Mouse (Mus musculus) CH12.LX (cell line): ENCODE measurements at regions not wholly inside any gene's neighbourhood (a gene's known extent, or its start where the extent isn't known, plus 50 kb on each side); places are given as distances from the start of the nearest gene placed in this dataset.

Experiments used
- DNase-seq: peaks from one replicate; pipeline ENCODE4 v3.0.0-alpha.2; 2013; ENCODE audit errors: extremely low read depth
- H3K27ac ChIP-seq: 2 replicates; pipeline ENCODE4 v1.5.1; 2012; ENCODE audit warnings: low read depth, mild to moderate bottlenecking, control low read depth, moderate library complexity; ENCODE audit not compliant: insufficient read depth
- H3K27me3 ChIP-seq: replicated peaks from 2 replicates; pipeline ENCODE3; 2012; ENCODE audit warnings: inconsistent platforms
- H3K36me3 ChIP-seq, 2 experiments: replicated peaks in 1 of 2; 2 replicates each; pipeline versions ENCODE3 to v1.6.1; 2012; ENCODE audit warnings: inconsistent platforms in 1 of 2, low read length in 1 of 2, mild to moderate bottlenecking in 1 of 2, mixed read lengths in 1 of 2, moderate library complexity in 1 of 2; ENCODE audit not compliant: control insufficient read depth in 1 of 2, insufficient read depth in 1 of 2
- H3K4me1 ChIP-seq, 2 experiments: 2 replicates each; pipeline ENCODE4 v1.6.1; 2012; ENCODE audit warnings: inconsistent platforms in 1 of 2, moderate library complexity in 1 of 2; ENCODE audit not compliant: insufficient read depth in 2 of 2, control insufficient read depth in 1 of 2
- H3K4me2 ChIP-seq: 2 replicates; pipeline ENCODE4 v1.6.1; 2012; ENCODE audit warnings: low read depth, mild to moderate bottlenecking, control low read depth; ENCODE audit not compliant: poor library complexity, insufficient read depth, severe bottlenecking
- H3K4me3 ChIP-seq, 3 experiments: fragments of 150-350 bp in 1 of 3; sonication (generic) in 1 of 3; replicated peaks in 1 of 3; 2 replicates each; pipeline versions ENCODE3 to v1.5.1; 2011 to 2012; ENCODE audit warnings: low read depth in 2 of 3, low read length in 2 of 3, mild to moderate bottlenecking in 2 of 3, moderate library complexity in 2 of 3, control low read depth in 1 of 3, improper control_type of control experiment in 1 of 3, inconsistent platforms in 1 of 3, mixed read lengths in 1 of 3; ENCODE audit not compliant: poor library complexity in 1 of 3
- H3K79me2 ChIP-seq: replicated peaks from 2 replicates; pipeline ENCODE4 v1.6.1; 2012; ENCODE audit warnings: mild to moderate bottlenecking, moderate library complexity; ENCODE audit not compliant: control insufficient read depth, poor library complexity, insufficient read depth, severe bottlenecking; ENCODE audit errors: extremely low read depth
- H3K9ac ChIP-seq: 2 replicates; pipeline ENCODE4 v1.6.1; 2012; ENCODE audit warnings: low read depth, mild to moderate bottlenecking, control low read depth, moderate library complexity; ENCODE audit not compliant: insufficient read depth
- H3K9me3 ChIP-seq: replicated peaks from 2 replicates; pipeline ENCODE3; 2012; ENCODE audit warnings: low read length, inconsistent platforms, mixed read lengths
- BHLHE40 ChIP-seq: IDR thresholded peaks from 2 replicates; pipeline ENCODE4 v1.6.1; 2011; ENCODE audit warnings: mild to moderate bottlenecking, low read depth, low read length, improper control_type of control experiment
- CHD1 ChIP-seq: IDR thresholded peaks from 2 replicates; pipeline ENCODE4 v1.6.1; 2012; ENCODE audit warnings: low read depth, low read length, improper control_type of control experiment, inconsistent platforms
- CTCF ChIP-seq, 2 experiments: IDR thresholded peaks in 1 of 2; conservative IDR thresholded peaks in 1 of 2; 2 replicates each; pipeline ENCODE4 v1.5.1; 2011 to 2012; ENCODE audit warnings: low read depth in 2 of 2, low read length in 2 of 2, improper control_type of control experiment in 1 of 2, inconsistent platforms in 1 of 2, mild to moderate bottlenecking in 1 of 2, moderate library complexity in 1 of 2
- EP300 ChIP-seq: IDR thresholded peaks from 2 replicates; pipeline ENCODE4 v1.6.1; 2011; ENCODE audit warnings: low read length, improper control_type of control experiment
- ETS1 ChIP-seq: conservative IDR thresholded peaks from 2 replicates; pipeline ENCODE4 v1.6.1; 2012; ENCODE audit warnings: low read depth, mild to moderate bottlenecking, inconsistent platforms, low read length, improper control_type of control experiment, moderate library complexity
- MAX ChIP-seq: IDR thresholded peaks from 2 replicates; pipeline ENCODE4 v1.6.1; 2011; ENCODE audit warnings: low read length, improper control_type of control experiment
- MAZ ChIP-seq: IDR thresholded peaks from 2 replicates; pipeline ENCODE4 v1.6.1; 2012; ENCODE audit warnings: low read depth, mild to moderate bottlenecking, inconsistent platforms, low read length, improper control_type of control experiment, moderate library complexity
- MXI1 ChIP-seq: IDR thresholded peaks from 2 replicates; pipeline ENCODE4 v1.6.1; 2011; ENCODE audit warnings: mild to moderate bottlenecking, low read depth, low read length, improper control_type of control experiment
- MYC ChIP-seq: IDR thresholded peaks from 2 replicates; pipeline ENCODE4 v1.6.1; 2011; ENCODE audit warnings: low read depth, mild to moderate bottlenecking, improper control_type of control experiment, low read length
- NELFE ChIP-seq: IDR thresholded peaks from 2 replicates; pipeline ENCODE4 v1.6.1; 2011; ENCODE audit warnings: low read depth, low read length, improper control_type of control experiment
- POLR2A ChIP-seq: IDR thresholded peaks from 2 replicates; pipeline ENCODE4 v1.6.1; 2011; ENCODE audit warnings: low read depth, mild to moderate bottlenecking, improper control_type of control experiment, low read length
- RAD21 ChIP-seq: IDR thresholded peaks from 2 replicates; pipeline ENCODE4 v1.6.1; 2011; ENCODE audit warnings: low read depth, mild to moderate bottlenecking, low read length, improper control_type of control experiment, moderate library complexity
- RCOR1 ChIP-seq: conservative IDR thresholded peaks from 2 replicates; pipeline ENCODE4 v1.6.1; 2012; ENCODE audit warnings: low read depth, mild to moderate bottlenecking, inconsistent platforms, low read length, improper control_type of control experiment
- TBP ChIP-seq: conservative IDR thresholded peaks from 2 replicates; pipeline ENCODE4 v1.6.1; 2011; ENCODE audit warnings: low read depth, low read length, improper control_type of control experiment
- TCF12 ChIP-seq: IDR thresholded peaks from 2 replicates; pipeline ENCODE4 v1.6.1; 2014; ENCODE audit warnings: low read depth, mild to moderate bottlenecking, inconsistent platforms, low read length, improper control_type of control experiment
- ZMIZ1 ChIP-seq: IDR thresholded peaks from 2 replicates; pipeline ENCODE4 v1.6.1; 2012; ENCODE audit warnings: low read depth, mild to moderate bottlenecking, inconsistent platforms, low read length, improper control_type of control experiment
- ZNF384 ChIP-seq: IDR thresholded peaks from 2 replicates; pipeline ENCODE4 v1.6.1; 2012; ENCODE audit warnings: low read depth, low read length, improper control_type of control experiment, inconsistent platforms
- dilution Hi-C: fragments of 300-500 bp; cut with MboI; formaldehyde crosslinking; loops from 2 replicates; pipeline ENCODE4 v1.14.3; 2020; ENCODE audit warnings: low sequenced_read_pairs; ENCODE audit not compliant: extremely low pct_unique_long_range_greater_than_20kb, extremely low pct_ligation_motif_present
- in situ Hi-C: fragments of 300-500 bp; cut with MboI; formaldehyde crosslinking; loops from 3 replicates; pipeline ENCODE4 v1.14.3; 2019; ENCODE audit warnings: low sequenced_read_pairs, low pct_ligation_motif_present, low pct_unique_long_range_greater_than_20kb, mixed read lengths

DNA sequence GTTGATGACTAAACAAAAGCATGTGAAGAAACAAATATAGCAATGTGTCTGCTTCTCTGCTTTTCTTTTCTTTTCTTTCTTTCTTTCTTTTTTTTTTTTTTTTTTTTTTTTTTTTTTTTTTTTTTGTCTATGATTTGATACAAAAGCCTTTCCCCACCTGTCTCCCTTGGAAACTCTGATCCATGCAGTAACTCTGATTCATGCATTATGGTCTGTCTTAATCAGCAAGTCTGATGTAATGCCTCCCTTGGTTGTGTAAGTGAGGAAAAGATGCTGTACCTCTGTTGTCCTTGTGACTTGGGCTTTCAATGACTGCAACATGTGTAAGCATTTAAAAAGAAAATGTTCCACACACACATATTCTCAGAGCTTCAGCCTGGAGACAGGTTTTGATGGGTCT, 233.5 kb upstream of the Mctp2 start:
- Histone ChIP-seq H3K9ac (no peak overlapping the region), H3K79me2 (no peaks in the 10 kb centered on the region), H3K36me3 (no peaks in the 10 kb centered on the region), H3K9me3 (peaks cover 2% of the 10 kb centered on the region), H3K4me1 (peaks cover 0 to 30% of the 10 kb centered on the region in 2 experiments; a peak in 2 of 4 replicates), H3K27me3 (no peaks in the 10 kb centered on the region), H3K4me3 (no peak overlapping the region), H3K27ac (no peak overlapping the region), H3K4me2 (no peak overlapping the region)
- no peak for DNase-seq
- in situ Hi-C loops: no loop called here
- dilution Hi-C loops: no loop called here
- TF ChIP-seq ZNF384 (peak; percentile 22; the same call in 1 of the 2 replicates), CHD1 (no peak), POLR2A (no peak), NELFE (no peak)

DNA sequence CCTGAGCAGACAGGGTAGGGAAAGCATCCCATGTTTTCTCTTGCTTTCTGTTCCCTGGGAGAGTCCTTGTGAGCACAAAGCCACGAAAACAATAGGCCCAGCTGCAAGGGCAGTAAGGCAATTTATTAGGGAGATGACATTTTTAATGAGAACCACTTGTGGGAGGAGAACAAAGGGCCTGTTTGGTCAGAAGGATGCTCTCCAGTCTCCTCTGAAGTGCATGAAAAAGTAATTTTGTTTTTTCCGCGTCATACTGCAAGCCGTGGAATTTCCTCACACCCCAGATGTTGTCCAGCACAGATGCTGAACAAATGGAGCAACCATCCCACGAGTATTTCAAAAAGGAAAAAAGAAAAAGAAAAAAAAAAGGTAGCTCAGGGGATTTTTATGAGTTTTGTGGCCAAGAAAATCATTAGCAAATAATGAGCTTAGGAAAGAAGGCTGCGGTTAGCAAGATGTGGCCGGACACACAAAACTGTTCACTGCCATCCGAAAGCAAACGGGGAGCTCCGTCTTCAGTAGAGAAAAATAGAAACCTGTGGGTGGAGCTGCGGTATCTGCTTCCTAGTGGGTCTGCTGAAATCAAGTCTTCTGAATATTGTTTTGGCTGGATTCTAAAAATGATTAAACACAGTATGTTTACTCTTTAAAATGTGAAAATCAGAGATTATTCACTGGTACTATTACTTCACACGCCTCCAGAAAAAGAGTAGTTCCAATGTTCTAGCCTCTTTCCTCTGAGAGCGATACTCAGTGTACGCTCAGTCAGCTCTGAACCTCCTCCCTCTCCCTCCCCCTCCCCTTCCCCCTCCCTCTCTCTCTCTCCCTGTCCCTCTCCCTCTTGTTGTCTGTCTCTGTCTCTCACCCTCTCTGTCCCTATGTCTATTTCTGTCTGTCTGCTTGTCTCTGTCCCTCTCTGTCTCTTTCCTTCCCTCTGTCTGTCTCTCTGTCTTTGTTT, 235.4 kb upstream of the Mctp2 start:
- no peaks in the 10 kb centered on the region for H3K79me2 ChIP-seq
- no peak overlapping the region for H3K27ac ChIP-seq
- H3K9ac ChIP-seq: no peak overlapping the region
- H3K4me2 ChIP-seq: peak overlapping the region; percentile 10; the same call in 1 of the 2 replicates
- H3K9me3 ChIP-seq: peaks cover 2% of the 10 kb centered on the region
- dilution Hi-C loops (no loop called here), in situ Hi-C loops (no loop called here)
- peak; percentile 62 for DNase-seq
- H3K4me1 ChIP-seq: peaks cover 0 to 30% of the 10 kb centered on the region in 2 experiments; a peak in 2 of 4 replicates
- TF ChIP-seq BHLHE40 (peak; percentile 6; the same call in 1 of the 2 replicates), RAD21 (peak; percentile 8), EP300 (peak; percentile 26; the same call in 1 of the 2 replicates), MAX (no peak), TCF12 (no peak), ETS1 (peak; percentile 26; the same call in 1 of the 2 replicates), ZNF384 (peak; percentile 78)
- H3K27me3 ChIP-seq: no peaks in the 10 kb centered on the region
- no peaks in the 10 kb centered on the region for H3K36me3 ChIP-seq
- H3K4me3 ChIP-seq: peak overlapping the region in 1 of 3 experiments; percentile 15

DNA sequence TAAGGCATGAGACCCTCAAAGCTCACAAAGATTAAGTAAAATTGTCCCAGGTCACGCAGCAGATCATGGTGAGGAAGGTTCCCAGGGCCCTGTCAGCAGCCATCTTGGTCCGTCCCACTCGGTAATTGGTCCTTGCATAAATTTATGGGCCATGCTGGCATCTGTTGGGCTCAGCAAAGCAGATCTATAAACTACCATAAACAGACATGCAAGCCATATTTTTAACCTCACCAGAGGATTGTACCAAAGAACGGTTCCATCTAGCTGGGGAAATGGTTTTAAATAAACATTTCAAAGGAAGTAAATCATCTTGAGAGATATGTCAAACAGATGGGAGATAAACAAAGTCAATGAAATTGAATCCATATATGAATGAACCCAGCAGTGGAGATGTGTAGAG, 237.1 kb upstream of the Mctp2 start:
- Histone ChIP-seq H3K4me3 (no peak overlapping the region), H3K79me2 (no peaks in the 10 kb centered on the region), H3K27me3 (no peaks in the 10 kb centered on the region), H3K9ac (no peak overlapping the region), H3K4me2 (no peak overlapping the region), H3K27ac (no peak overlapping the region), H3K36me3 (no peaks in the 10 kb centered on the region), H3K4me1 (peaks cover 0 to 30% of the 10 kb centered on the region in 2 experiments; a peak in 2 of 4 replicates), H3K9me3 (peaks cover 6% of the 10 kb centered on the region)
- in situ Hi-C loops: no loop called here
- dilution Hi-C loops: no loop called here
- no peak for DNase-seq
- TF ChIP-seq RCOR1 (no peak), ETS1 (no peak), MXI1 (no peak), MYC (no peak), EP300 (no peak), ZMIZ1 (no peak), MAZ (no peak), CTCF (conservative IDR thresholded peaks at IDR 0.05 in 1 of 2, IDR thresholded peaks at IDR 0.05 in 1 of 2; ENCODE audit: low read depth in 2 of 2, low read length in 2 of 2) (no peak), TBP (no peak)
